26 mouse cellular contexts compared by ENCODE assay signal in the genomic region with DNA sequence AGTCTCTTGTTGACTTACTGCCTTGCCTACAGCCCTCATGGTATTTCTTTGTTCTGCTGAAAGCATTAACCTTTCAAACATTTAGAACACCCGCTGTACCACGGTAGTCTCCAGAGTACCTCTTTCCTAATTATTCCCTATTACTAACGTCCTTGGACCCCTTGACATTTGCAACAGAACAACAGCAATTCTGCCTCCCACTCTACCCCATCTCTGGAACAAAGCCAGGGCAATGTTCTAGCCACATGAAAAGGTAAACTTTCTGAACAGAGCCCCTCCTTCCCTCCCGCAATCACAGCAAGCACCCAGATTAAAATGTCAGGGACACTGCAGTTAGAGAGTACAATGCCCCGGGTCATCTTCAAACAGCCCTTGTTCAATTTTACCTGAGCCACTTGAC. TPM values are rescaled to one million over a fixed set of nuclear protein-coding genes. Genes with fewer than 3 reads are reported as not detected.
DNase-seq lines count a peak whose midpoint lies in the region; ATAC-seq and TF ChIP-seq lines count a peak whose summit lies in the region.
"Had no signal": no experiment of that assay in that cellular context is flagged by ENCODE, and none has a peak within 500 bp of the region (broad histone marks: within the 10 kb centered on the region; RNA-seq: fewer than 3 reads in every experiment).

No protein-coding gene starts in this region.

- peak overlapping the region; percentile 28; the same call in 1 of the 2 replicates for H3K27ac ChIP-seq in midbrain, embryonic 16.5 days (ENCODE audit: low read length)
- H3K27ac ChIP-seq in midbrain, embryonic 15.5 days = no peak overlapping the region
- H3K27ac ChIP-seq: embryonic facial prominence, embryonic 15.5 days; forebrain, embryonic 10.5 days; gastrocnemius, adult 2 months; heart, embryonic 10.5 days; heart, embryonic 15.5 days; hindbrain, embryonic 13.5 days had no signal

- peak; percentile 71 for DNase-seq in R1 (ENCODE audit: low read depth, low spot score)
- peak; percentile 18 for DNase-seq in adrenal gland, adult 8-10 months
- DNase-seq in brain, embryonic 14.5 days (ENCODE audit: low read depth) = peak; percentile 5
- DNase-seq in gastrocnemius, postnatal 25 days = no peak
- DNase-seq: cerebellum, adult 18-20 months; cerebellum, postnatal 10 days; embryo, embryonic 11 days; gastrocnemius, adult 2 months; heart, adult 18-20 months; heart, postnatal 14 days; kidney, adult 11 months; kidney, adult 9 months had no signal

- 46% methylated on average over 5 of the region's 5 CpGs for WGBS in midbrain, embryonic 16.5 days
- 48% methylated on average over 5 of the region's 5 CpGs for WGBS in midbrain, embryonic 15.5 days

- H3K36me3 ChIP-seq in midbrain, embryonic 16.5 days (ENCODE audit: control insufficient read depth, insufficient read depth, low read length) = no peaks in the 10 kb centered on the region
- H3K36me3 ChIP-seq in midbrain, embryonic 15.5 days (replicated peaks) = no peaks in the 10 kb centered on the region
- H3K36me3 ChIP-seq: embryonic facial prominence, embryonic 15.5 days; forebrain, embryonic 10.5 days; hindbrain, embryonic 13.5 days had no signal

- no peak for ATAC-seq in midbrain, embryonic 16.5 days
- no peak for ATAC-seq in midbrain, embryonic 15.5 days (replicated peaks)
- no peak for ATAC-seq in inflammation-experienced regulatory T-cells, adult 6 months
- ATAC-seq: activated CD4-positive, CD25-positive, alpha-beta regulatory T cell, adult 4 months; forebrain, embryonic 14.5 days had no signal

- H3K4me3 ChIP-seq in midbrain, embryonic 16.5 days (ENCODE audit: low read depth, low read length) = no peak overlapping the region
- H3K4me3 ChIP-seq in midbrain, embryonic 15.5 days = no peak overlapping the region
- H3K4me3 ChIP-seq: embryonic facial prominence, embryonic 15.5 days; erythroblast, embryonic 14.5 days; forebrain, embryonic 10.5 days; gastrocnemius, adult 2 months; heart, embryonic 10.5 days; heart, embryonic 15.5 days; hindbrain, embryonic 13.5 days had no signal

- no peak for TF ChIP-seq CTCF in brain, embryonic 14.5 days (IDR thresholded peaks at IDR 0.05; ENCODE audit: borderline replicate concordance, extremely low read depth, insufficient read depth, insufficient read length)

- H3K4me1 ChIP-seq in midbrain, embryonic 16.5 days (ENCODE audit: control insufficient read depth, insufficient read depth, low read length) = no peaks in the 10 kb centered on the region
- no peaks in the 10 kb centered on the region for H3K4me1 ChIP-seq in midbrain, embryonic 15.5 days
- H3K4me1 ChIP-seq: embryonic facial prominence, embryonic 15.5 days; forebrain, embryonic 10.5 days; heart, embryonic 10.5 days; heart, embryonic 15.5 days; hindbrain, embryonic 13.5 days had no signal

- no peaks in the 10 kb centered on the region for H3K9me3 ChIP-seq in midbrain, embryonic 16.5 days (replicated peaks; ENCODE audit: control insufficient read depth, low read length, poor library complexity, severe bottlenecking)
- no peaks in the 10 kb centered on the region for H3K9me3 ChIP-seq in midbrain, embryonic 15.5 days
- H3K9me3 ChIP-seq: embryonic facial prominence, embryonic 15.5 days; forebrain, embryonic 10.5 days; G1E; heart, embryonic 10.5 days; heart, embryonic 15.5 days; hindbrain, embryonic 13.5 days had no signal

- H3K27me3 ChIP-seq in midbrain, embryonic 16.5 days (ENCODE audit: control insufficient read depth, insufficient read depth, low read depth, low read length) = no peaks in the 10 kb centered on the region
- H3K27me3 ChIP-seq in midbrain, embryonic 15.5 days (replicated peaks) = no peaks in the 10 kb centered on the region
- H3K27me3 ChIP-seq: embryonic facial prominence, embryonic 15.5 days; heart, embryonic 15.5 days; hindbrain, embryonic 13.5 days had no signal

- peak overlapping the region; percentile 14; the same call in 1 of the 2 replicates for H3K4me2 ChIP-seq in midbrain, embryonic 16.5 days (ENCODE audit: low read length)
- H3K4me2 ChIP-seq in midbrain, embryonic 15.5 days = no peak overlapping the region
- H3K4me2 ChIP-seq: embryonic facial prominence, embryonic 15.5 days; heart, embryonic 15.5 days; hindbrain, embryonic 13.5 days had no signal

- no peak for TF ChIP-seq POLR2A in brain, embryonic 14.5 days (IDR thresholded peaks at IDR 0.05; ENCODE audit: borderline replicate concordance, extremely low read depth, insufficient read depth, insufficient read length, poor library complexity, severe bottlenecking)

- no peak overlapping the region for H3K9ac ChIP-seq in midbrain, embryonic 16.5 days (ENCODE audit: low read depth, low read length)
- H3K9ac ChIP-seq in midbrain, embryonic 15.5 days = no peak overlapping the region
- H3K9ac ChIP-seq: embryonic facial prominence, embryonic 15.5 days; heart, embryonic 15.5 days; hindbrain, embryonic 13.5 days had no signal

RNA-seq across cellular contexts. Expression of a gene that starts 15.6 kb away (rescaled TPM):
- polyA plus RNA-seq in midbrain, embryonic 16.5 days (2015; fragmentation: Nextera tagmentation; extraction: Ambion mirVana) = 4.7 TPM in 2 replicates
- polyA plus RNA-seq in midbrain, embryonic 15.5 days (2015; fragmentation: Nextera tagmentation; extraction: Ambion mirVana) = 4.8 and 5.5 TPM in 2 replicates
- 10 to 100 TPM; 40.1 to 63.5 (median 55.3) TPM for total RNA-seq in adrenal gland, adult 8-10 months (2022)
- 4.5 and 5.6 TPM in 2 replicates for polyA plus RNA-seq in brain, embryonic 14.5 days (2012; rRNA removed)
- polyA plus RNA-seq in inflammation-experienced regulatory T-cells, adult 6 months (2017; shearing (Covaris generic)) = 10 to 100 TPM; 19.9 to 24.3 (median 22.8) TPM
- 10 to 100 TPM; 10.8 to 12.3 TPM for total RNA-seq in gastrocnemius, postnatal 25 days (2021)

RNA-seq across cellular contexts. Expression of a gene that starts 33.8 kb away (rescaled TPM):
- 126 TPM in 2 replicates for polyA plus RNA-seq in midbrain, embryonic 16.5 days (2015; fragmentation: Nextera tagmentation; extraction: Ambion mirVana)
- 116 and 120 TPM in 2 replicates for polyA plus RNA-seq in midbrain, embryonic 15.5 days (2015; fragmentation: Nextera tagmentation; extraction: Ambion mirVana)
- total RNA-seq in adrenal gland, adult 8-10 months (2022) = 100 to 1,000 TPM; 397 to 535 (median 497) TPM
- 56.7 and 88.4 TPM in 2 replicates for polyA plus RNA-seq in brain, embryonic 14.5 days (2012; rRNA removed)
- not detected for polyA plus RNA-seq in inflammation-experienced regulatory T-cells, adult 6 months (2017; shearing (Covaris generic))
- under 1 TPM; 0.21 to 0.23 TPM for total RNA-seq in gastrocnemius, postnatal 25 days (2021)
- total RNA-seq: common myeloid progenitor, adult 5-6 weeks; G1E had no signal
- polyA plus RNA-seq: activated CD4-positive, CD25-positive, alpha-beta regulatory T cell, adult 4 months; erythroblast, embryonic 14.5 days; G1E had no signal

RNA-seq across cellular contexts. Expression of a gene that starts 39.4 kb away (rescaled TPM):
- 0.11 and 0.12 TPM in 2 replicates for polyA plus RNA-seq in midbrain, embryonic 16.5 days (2015; fragmentation: Nextera tagmentation; extraction: Ambion mirVana)
- 0.10 and 0.14 TPM in 2 replicates for polyA plus RNA-seq in midbrain, embryonic 15.5 days (2015; fragmentation: Nextera tagmentation; extraction: Ambion mirVana)
- 1 to 10 TPM in 1 of 4 experiments, under 1 TPM in 3; 0.27 to 1.7 (median 0.62) TPM for total RNA-seq in adrenal gland, adult 8-10 months (2022)
- 0.04 TPM in 1 of 2 replicates, not detected in the other for polyA plus RNA-seq in brain, embryonic 14.5 days (2012; rRNA removed)
- polyA plus RNA-seq in inflammation-experienced regulatory T-cells, adult 6 months (2017; shearing (Covaris generic)) = under 1 TPM in 2 of 3 experiments, not detected in 1; 0.67 to 0.82 TPM
- under 1 TPM in 1 of 2 experiments, not detected in 1; 0.75 TPM for total RNA-seq in gastrocnemius, postnatal 25 days (2021)
- total RNA-seq: heart, postnatal 14 days had no signal
- polyA plus RNA-seq: embryonic facial prominence, embryonic 11.5 days; embryonic facial prominence, embryonic 15.5 days; erythroblast, embryonic 14.5 days; forebrain, embryonic 10.5 days; forebrain, embryonic 14.5 days; G1E had no signal

RNA-seq across cellular contexts. Expression of a gene that starts 46.7 kb away (rescaled TPM):
- 3.9 and 6.1 TPM in 2 replicates for polyA plus RNA-seq in midbrain, embryonic 16.5 days (2015; fragmentation: Nextera tagmentation; extraction: Ambion mirVana)
- polyA plus RNA-seq in midbrain, embryonic 15.5 days (2015; fragmentation: Nextera tagmentation; extraction: Ambion mirVana) = 5.2 and 6.3 TPM in 2 replicates
- total RNA-seq in adrenal gland, adult 8-10 months (2022) = 1 to 10 TPM; 1.3 to 4.3 (median 3.9) TPM
- 5.6 and 10.9 TPM in 2 replicates for polyA plus RNA-seq in brain, embryonic 14.5 days (2012; rRNA removed)
- polyA plus RNA-seq in inflammation-experienced regulatory T-cells, adult 6 months (2017; shearing (Covaris generic)) = 10 to 100 TPM in 1 of 3 experiments, 1 to 10 TPM in 2; 1.8 to 14.2 (median 2.6) TPM
- under 1 TPM; 0.33 to 0.70 TPM for total RNA-seq in gastrocnemius, postnatal 25 days (2021)

Comparison
In these comparisons a context has a peak if more than half of its experiments do, and no peak if none do; other contexts are left out.
1. RNA of a gene that starts 33.8 kb away (polyA plus RNA-seq): 126 TPM in midbrain, embryonic 16.5 days, 116 to 120 TPM in midbrain, embryonic 15.5 days and 56.7 to 88.4 TPM in brain, embryonic 14.5 days; not detected in inflammation-experienced regulatory T-cells, adult 6 months; every median in the first group is over 10 times any median in the second.